Mouse (Mus musculus): Measurements from ENCODE around the gene B4galt2. TPM values are rescaled to one million over a fixed set of nuclear protein-coding genes. Genes with fewer than 3 reads are reported as not detected.
A peak's percentile ranks its signal among the peaks of the same experiment; 100 is the strongest.

B4galt2 gene
- total RNA-seq, 2 experiments from 2014 or later, result 4.0 to 4.4 TPM

DNA sequence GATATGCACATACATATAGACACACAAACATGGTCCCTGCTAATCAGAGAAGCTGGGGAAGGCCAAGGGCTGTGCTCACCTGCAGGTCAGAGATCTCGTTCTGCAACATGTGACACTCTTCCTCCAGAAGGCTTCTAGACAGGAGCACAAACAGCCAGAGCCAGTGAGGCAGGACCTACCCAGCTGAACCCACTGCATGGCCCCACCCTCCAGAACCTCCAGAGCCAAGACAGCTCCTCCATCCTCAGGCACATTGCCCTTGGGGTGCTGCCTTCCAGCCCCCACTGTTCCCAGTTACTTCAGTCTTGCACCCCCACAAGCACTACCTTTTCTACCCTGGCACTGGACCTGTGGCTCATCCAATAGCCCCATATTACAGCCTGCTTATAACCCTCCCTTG, 12.8 kb downstream of the B4galt2 start:
- no peak for DNase-seq

DNA sequence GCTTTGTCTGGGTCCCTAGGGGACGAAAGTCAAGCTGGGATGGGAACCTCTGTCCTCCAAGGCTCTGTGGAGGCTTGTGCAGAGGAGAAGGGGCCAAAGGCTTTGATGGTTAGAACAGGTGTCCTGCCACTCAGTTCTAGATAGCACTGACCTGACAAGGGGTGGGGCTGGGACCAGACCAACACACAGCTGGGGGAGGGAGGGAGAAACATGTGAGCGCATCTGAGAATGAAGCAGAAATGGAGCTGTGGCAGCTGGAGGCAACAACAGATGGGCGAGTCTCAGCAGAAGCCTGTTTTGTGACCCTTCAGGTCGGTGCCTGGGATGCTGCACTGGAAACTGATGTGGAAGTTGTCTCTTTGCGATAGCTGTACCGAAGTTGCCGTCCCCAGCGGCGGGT, 14.0 kb downstream of the B4galt2 start:
- DNase-seq, result no peak

DNA sequence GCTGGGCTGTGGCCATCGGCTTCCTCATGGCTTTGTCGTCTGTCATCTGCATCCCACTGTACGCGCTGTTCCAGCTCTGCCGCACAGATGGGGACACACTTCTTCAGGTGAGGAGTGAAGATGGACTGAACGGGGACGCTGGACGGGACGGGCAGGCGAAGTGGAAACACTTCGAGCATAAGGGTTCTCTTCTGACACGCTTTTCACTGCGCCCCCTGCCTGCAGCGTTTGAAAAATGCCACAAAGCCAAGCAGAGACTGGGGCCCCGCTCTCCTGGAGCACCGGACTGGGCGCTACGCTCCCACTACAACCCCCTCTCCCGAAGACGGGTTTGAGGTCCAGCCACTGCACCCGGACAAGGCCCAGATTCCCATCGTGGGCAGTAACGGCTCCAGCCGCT, 15.5 kb downstream of the B4galt2 start:
- peak; percentile 49 to 82 for DNase-seq

DNA sequence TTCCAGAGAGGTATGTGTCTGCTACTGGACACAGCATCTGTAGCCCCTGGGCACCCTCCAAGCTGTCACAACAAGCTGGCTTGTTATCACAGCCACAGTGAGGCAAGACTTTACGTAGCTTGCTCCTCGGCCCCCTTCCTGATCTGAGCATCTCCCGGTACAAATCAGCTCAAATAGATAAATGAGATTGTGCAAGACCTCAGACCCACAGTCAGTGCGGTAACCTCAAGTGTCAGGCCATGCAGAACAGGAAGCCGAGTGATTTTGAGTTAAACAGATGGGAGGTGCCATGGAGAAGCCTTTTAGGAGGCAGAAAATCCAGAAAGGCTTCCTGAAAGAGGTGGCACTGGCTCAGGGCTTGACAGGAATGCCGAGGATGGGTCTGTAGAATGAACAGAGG, 16.3 kb downstream of the B4galt2 start:
- no peak for DNase-seq

DNA sequence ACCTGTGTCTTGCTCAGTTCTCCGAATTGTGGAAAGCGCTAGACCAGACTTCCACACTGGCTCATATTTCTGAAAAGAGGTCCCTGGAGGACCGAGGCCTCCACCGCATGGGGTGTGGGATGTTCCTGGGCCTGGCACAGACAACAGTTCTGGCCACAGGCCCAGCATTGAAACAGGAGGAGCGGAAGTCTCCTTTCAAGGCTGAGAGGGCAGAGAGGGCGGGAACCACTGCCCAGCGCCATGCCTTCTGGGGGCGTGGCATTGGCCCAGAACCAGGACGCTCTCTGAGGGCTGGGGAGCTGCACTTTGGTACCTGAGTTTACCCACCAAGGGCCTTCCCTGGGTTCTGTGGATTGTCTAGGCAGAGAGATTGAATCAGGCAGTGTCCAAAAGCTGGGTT, 17.2 kb downstream of the B4galt2 start:
- DNase-seq, result peak; percentile 77 to 80

DNA sequence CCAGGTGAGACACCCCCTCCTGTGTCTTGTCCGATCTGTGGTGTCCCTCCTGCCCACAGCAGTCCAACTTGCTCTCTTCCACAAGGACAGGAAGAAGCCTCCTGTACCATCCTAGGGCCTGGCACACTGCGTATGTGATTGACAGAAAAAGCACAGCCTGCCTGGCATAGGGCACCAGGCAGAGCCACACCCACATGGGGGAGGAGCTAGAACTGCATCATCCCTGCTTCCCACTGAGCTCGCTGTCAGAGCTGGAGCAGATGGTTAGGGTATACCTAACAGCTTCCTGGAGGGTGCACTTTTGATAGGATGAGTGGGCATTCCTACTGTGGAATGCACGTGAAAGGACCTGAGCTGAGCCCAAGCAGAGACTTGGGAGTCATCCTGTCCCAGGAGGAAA, 20.5 kb downstream of the B4galt2 start:
- peak in 1 of 2 experiments; percentile 31 for DNase-seq

DNA sequence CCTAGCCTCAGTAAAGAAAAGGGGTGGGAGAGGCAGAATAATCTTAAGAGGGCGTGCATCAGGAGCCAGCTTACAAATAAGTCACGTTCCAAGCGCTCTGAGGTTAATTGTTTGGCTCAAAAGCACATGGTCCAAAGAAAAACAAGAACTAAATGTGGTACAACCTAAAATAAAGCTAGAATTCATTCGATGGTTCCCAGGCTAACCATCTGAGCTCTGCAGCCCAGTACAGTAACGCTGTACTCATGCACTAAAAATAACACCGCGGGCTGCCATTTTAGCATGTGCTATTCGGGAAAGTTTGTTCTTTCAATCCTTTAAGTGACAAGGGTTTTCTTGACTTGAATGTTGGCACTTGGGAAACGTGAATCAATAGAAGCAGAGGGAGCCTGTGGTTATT, 22.7 kb downstream of the B4galt2 start:
- DNase-seq, result no peak

DNA sequence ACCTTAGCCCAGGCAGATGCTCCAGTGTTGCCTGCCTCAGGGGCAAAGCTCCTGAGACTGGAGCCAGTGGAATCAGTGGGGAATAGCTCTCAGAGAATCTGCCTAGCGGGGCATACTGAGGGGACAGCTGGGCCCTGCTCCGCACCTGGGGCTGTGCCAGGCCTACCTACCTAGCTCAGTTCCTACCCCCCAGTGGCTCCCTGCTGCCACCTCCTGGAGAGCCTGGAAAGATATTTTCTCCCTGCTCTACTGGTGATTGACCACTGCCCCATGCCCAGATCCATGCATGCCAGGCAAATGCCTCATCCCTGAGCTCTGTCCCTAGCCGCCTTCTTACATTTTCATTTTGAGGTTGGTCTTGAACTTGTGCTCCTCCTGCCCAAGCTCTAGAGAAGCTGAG, 24.5 kb downstream of the B4galt2 start:
- peak; percentile 44 to 75 for DNase-seq

DNA sequence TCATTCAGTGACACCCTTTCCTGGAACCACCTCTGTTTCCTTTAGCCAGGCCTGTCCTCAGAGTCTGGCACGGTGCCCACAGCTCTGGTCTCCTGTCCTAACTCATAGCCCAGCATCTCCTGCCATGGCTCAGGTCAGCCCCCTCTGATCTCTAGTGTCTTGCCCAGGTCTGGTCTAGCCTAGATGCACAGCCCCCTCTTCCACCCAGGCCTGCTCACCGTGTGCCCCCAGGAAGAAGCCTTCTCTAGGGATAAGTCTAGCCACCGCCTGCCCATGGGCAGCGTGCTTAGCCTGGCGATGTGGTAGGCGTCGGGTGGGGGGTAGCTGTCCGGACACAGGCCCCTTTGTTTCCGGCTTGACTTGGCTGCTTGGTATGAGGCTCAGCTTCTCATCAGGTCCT, 28.1 kb downstream of the B4galt2 start:
- DNase-seq, result no peak

DNA sequence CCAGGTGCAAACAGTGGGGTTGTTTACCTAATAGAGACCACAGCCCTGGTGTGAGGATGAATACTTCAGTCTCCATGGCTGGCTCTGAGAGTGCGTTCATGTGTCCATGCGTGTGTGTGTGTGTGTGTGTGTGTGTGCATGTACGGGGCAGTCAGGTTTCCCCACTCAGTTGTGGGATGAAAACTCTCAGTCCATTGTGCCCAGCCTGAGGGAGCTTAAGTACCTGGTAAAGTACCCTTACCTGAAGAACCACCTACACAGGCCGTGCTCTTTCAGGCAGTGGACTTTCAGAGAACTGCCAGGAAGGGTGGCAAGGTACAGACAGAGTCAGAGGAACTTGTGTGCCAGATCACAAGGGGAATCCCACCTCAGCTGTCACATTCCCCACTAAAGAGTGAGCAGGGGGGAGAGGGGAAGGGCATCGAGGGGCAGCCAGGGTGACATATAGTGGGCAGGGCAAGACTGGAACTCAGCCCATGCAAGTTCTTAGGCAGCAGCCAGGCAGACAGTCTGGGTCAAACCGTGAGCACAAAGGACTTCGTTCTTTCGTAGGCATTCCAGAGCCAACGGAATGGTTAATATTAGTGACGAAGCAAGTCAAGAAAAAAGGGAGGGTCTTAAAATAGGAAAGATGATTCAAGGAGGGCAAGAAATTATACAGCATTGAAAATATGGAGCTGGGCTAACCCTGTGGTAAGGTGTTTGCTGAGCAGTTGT, 31.0 kb downstream of the B4galt2 start:
- DNase-seq, result no peak

DNA sequence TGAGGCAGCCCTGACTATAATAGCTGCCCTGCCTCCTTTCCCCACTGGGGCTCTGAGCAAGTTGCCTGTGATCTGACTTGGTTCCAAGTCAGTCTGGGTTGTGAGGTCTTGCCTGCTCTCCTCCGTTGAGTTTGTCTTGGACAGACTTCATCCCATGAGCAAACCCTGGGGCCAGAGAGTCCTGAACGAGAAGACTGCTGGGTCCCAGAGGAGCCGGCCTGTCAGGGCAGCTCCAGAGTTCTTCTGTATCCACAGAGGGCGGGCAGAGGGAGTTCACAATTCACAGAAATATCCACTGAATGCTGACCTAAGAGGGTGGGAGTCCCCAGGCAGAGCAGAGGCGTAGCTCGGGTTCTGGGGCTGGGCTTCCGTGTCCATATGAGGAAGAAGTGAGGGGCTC, 32.4 kb downstream of the B4galt2 start:
- peak; percentile 59 to 86 for DNase-seq

DNA sequence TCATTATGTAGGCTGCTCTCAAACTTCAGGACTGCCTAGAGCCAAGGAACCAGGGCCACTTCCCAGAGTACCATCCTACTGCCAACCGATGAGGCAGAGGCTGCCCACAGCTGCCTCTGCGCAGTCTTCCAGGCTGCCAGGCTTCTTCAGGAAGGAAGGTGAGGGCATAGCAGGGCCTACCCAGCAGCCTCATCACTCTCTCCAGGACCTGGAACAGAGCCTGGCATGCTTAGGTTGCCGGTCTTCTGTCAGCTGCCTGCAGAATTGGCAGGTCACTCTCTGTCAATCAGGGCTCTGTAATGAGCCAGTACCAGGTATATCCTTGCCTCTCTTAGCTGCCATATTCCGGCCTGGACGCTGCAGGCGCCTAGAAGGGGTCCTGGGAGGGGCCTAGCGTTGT, 33.1 kb downstream of the B4galt2 start:
- DNase-seq, result peak in 1 of 2 experiments; percentile 24

DNA sequence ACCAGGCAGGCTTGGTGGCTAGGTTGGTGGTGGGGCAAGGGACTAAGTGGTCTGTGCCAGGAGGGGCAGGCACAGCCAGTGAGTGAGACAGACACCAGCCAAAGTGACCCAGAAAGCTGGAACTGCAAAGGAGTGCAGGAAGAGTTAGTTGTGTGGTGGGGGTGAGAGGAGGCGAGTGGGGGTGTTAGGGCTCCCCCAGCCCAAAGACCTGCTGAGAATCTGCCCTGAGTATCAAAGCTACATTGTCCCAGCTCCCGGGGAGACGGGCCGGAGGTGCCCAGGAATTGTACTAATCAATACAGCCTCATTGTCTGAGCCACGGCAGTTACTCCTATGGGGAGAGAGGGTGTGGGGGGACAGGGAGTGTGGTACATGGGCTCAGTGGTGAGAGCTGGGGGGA, 33.8 kb downstream of the B4galt2 start:
- DNase-seq, result no peak

DNA sequence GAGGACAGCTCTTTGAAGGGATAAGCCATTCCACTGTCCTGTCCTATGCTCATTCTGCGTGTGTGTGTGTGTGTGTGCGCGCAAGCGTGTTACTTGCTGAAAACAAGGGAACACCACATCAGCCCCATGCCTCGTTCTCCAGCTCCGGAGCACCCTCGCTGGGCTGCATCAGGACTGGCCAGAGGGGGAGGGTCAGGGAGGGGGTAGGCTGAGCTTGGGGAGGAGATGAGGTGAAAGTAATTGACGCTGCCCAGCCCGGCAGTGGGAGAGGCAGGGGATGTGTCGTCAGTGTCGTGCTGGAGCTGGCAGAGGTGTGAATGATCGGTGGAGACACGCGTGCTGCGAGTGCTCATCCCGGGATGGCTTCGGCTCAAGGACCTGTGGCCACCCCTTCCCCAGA, 34.2 kb downstream of the B4galt2 start:
- DNase-seq, result no peak

DNA sequence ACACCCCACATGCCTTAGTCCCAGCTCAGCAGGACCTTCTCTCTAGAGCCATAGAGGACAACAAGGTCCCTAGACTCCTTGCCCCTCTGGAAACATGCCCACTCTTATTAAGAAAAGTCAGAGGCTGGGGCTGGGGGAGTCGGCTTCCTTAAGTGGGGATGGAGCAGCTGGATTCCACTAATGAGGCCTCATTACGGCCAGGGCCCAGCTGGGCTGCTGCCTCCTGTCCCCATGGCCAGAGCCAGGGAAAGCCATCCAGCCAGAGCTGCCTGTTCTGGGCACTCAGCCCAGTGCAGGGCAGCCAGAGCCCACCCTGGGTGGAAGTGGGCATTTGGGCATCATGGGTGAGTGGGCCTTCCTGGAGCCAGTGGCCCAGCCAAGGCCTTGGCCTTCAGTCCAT, 36.3 kb downstream of the B4galt2 start:
- no peak for DNase-seq

DNA sequence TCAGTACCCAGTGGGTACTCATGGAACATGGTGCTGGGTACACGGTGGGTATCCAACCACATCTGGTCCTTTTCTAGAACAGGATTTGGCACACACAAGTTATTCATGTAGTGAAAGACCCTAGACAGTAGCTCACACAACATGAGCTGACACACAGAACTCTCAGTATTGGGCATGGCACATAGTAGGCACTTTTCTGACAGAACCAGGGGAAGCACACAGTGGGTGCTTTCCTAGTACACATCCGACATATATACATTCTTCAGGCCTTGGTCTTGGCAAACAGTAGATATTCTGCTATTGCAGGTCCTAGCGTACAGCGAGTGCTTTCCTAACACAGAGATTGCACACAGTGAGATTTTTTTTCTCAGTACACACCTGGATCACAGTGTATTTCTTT, 37.0 kb downstream of the B4galt2 start:
- no peak for DNase-seq

DNA sequence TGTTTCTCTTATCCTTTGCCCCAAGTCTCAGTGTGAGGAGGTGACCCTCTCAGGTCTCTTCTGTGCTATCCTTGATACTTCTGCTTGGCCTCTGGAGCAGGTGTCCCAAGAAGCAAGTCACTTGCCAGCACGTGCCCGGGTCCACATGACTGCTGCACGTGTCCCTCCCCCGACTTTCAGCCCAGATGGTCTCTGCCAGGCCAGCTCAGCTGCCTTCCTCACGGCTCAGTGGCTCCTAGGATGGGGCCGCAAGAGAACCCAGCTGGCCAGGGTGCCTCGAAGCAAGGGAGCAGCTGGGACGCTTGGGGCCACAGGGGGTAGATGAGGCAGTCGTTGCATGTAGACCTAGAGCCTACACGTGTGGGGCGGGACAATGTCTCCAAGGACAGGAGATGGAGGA, 38.0 kb downstream of the B4galt2 start:
- no peak for DNase-seq

DNA sequence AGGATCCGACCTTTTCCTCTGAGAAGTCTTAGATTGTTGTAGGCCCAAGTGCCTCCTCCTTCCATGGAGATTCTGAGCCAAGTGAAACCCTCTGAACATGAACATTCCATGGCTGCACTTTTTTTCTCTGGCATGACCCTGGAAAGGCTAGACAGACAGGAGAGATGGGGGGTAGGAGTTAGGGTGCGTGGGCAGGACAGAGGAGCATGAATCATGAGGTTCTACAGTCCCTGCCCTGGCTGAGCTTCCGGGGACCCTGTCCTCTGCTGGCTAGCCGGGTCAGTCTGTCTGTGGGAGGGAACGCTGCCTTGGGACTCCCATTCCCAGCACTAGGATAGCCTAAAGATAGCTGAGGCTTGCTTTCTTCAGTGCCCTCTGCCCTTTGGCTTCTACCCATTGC, 38.8 kb downstream of the B4galt2 start:
- no peak for DNase-seq

DNA sequence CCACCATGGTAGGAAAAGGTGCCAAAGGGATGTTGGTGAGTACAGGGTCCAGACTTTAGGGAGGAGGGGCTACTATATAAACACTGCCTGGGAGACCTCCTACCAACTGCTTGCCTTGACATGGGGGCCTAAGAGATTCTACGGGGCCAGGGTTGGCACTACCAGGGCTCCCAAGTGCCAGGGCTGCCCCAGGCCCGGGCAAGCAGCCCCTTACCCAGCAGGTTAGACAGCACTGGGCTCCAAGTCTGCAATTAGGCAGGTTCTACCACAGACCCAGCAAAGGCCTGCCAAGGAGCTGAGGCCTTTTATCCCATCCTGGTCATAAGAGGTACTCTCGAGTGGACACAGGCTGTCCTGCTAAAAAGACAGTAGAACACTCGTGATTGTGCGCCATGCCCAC, 40.2 kb downstream of the B4galt2 start:
- no peak for DNase-seq

DNA sequence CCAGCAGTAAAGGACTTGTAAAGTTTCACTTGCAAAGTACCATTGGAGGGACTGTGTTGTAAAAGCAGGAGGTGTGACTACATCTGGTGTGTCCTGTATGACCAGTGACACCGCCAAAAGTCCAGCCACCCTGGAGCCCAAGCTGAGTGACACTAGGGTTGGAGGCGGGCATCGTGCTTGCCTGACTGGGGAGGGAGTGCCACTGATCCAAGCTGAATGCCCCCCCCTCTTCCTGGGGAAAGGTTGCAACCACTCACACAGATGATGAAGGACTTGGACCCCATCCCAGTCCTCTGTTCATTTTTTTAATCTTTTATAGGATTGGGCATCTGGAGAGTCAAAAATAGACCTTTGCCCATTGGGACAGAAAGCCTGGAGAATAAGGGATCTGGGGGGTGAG, 41.7 kb downstream of the B4galt2 start:
- no peak for DNase-seq

DNA sequence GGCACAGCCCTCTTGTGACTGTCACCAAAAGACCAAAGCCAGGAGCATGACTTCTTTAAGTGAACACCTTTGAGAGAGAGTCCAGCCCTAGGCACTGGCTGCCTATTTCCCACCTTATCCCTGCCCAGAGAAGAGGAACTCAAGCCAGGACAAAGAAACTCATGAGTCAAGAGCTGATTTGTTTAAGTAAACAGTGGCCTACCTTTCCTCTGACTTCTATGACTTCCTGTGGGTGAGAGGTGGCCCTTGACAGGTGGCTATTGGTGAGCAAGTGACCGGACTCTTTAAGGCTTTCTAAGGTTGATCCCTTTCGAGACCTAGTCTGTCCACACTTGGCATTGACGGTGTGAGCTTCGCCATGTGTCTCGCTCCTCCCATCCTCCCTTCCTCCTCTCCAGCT, 42.5 kb downstream of the B4galt2 start:
- DNase-seq, result no peak

DNA sequence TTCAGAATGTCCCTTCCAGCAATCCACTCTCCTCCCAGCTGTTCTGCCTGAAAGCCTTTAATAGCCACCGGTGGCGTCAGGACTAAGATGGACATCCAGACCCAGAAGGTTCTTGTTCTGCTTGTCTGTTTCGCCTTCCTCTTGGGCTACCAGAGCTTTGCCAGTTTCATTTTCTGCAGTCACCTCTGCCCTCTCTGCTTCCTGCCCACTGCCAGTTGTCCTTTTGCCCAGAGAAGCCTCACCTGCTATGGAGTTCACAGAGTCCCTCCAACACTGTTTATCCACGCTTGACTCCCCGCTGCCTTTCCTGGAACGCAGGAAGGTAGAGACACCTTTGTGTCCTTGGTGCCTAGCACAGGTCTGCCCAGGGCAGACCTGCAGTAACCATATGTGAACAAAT, 43.9 kb downstream of the B4galt2 start:
- DNase-seq, result no peak

DNA sequence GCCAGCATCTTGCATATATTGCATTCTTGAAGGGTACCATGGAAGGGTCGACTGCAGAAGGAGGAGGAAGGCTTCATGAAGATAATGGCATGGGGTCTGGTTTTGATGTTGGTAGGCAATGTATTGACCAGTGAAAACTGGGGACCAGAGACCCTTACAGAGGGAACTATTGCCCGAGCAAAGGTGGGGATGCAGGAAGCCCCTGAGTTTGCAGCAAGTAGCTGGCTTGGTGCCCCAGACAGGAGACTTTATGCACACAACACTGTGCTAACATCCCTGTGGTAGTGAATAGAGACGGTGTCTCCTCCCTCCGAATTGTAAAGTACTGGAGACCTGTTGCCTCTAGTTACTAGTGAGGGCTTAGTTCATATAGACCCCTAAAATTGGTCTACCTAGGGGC, 46.0 kb downstream of the B4galt2 start:
- no peak for DNase-seq

DNA sequence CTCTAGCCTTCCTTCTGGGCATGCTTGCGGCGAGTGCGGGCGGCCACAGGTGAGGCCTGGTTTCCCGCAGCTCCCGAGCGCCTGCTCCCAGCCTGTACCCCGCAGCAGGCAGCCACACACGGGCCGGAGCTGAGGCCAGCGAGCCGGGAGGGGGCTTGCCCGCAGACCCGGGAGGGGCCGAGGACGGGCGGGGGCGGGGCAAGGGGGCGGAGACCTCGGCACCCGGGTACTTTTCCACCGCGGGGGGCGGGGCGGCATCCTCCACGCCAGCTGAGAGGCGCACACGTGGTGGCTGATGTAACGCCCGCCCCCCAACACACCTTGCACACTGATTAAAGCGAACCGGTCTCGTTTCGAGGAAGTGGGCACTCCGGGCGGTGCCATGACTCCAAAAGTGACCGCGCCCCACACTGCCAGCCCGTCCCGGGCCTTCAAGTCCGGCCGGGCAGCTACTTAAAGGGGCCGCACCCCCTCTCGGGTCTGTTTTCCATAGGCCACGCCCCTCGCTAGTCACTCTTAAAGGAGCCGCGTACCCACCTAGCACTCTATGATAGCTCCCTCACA, 47.0 kb downstream of the B4galt2 start:
- DNase-seq, result peak; percentile 92

Measured in heart, adult 18-20 months (tissue).